23 mouse cellular contexts compared by ENCODE assay signal in the genomic region with DNA sequence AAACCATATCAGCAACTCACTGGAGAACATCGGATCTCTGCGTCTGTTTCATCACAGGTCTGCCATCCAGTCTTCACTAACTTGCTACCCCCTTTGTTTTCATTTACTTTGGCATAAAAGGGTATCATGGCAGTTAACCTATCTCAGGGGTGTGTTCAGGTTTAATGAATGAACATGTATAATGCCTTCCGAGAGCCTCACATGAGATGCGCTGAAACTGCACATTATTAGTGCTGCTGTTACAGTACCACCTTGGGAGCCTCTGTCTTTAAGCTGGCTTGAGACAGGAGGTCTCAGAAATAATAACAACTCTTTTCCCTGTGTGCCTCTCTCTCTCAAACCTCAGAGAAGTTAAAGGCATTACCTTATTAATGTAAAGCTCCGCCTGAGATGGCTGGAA.
DNase-seq lines count a peak whose midpoint lies in the region; ATAC-seq and TF ChIP-seq lines count a peak whose summit lies in the region.
"Had no signal": no experiment of that assay in that cellular context is flagged by ENCODE, and none has a peak within 500 bp of the region (broad histone marks: within the 10 kb centered on the region; RNA-seq: fewer than 3 reads in every experiment).

No protein-coding gene starts in this region.

- H3K27me3 ChIP-seq in hindbrain, embryonic 16.5 days (replicated peaks; ENCODE audit: control insufficient read depth, insufficient read depth, low read length): no peaks in the 10 kb centered on the region
- H3K27me3 ChIP-seq in hindbrain, embryonic 13.5 days: no peaks in the 10 kb centered on the region
- no peaks in the 10 kb centered on the region for H3K27me3 ChIP-seq in midbrain, postnatal 0 days (ENCODE audit: insufficient read depth, low read length)
- H3K27me3 ChIP-seq in midbrain, embryonic 10.5 days (ENCODE audit: low read depth, poor library complexity, severe bottlenecking): no peaks in the 10 kb centered on the region
- no peaks in the 10 kb centered on the region for H3K27me3 ChIP-seq in neural tube, embryonic 14.5 days (ENCODE audit: control insufficient read depth, insufficient read depth, low read length)
- no peaks in the 10 kb centered on the region for H3K27me3 ChIP-seq in neural tube, embryonic 15.5 days (replicated peaks)
- H3K27me3 ChIP-seq: embryonic facial prominence, embryonic 13.5 days; embryonic facial prominence, embryonic 15.5 days; forebrain, embryonic 12.5 days had no signal

- no peaks in the 10 kb centered on the region for H3K36me3 ChIP-seq in hindbrain, embryonic 16.5 days (ENCODE audit: control insufficient read depth, insufficient read depth, low read length)
- no peaks in the 10 kb centered on the region for H3K36me3 ChIP-seq in hindbrain, embryonic 13.5 days
- H3K36me3 ChIP-seq in midbrain, postnatal 0 days (ENCODE audit: insufficient read depth, low read length): no peaks in the 10 kb centered on the region
- no peaks in the 10 kb centered on the region for H3K36me3 ChIP-seq in midbrain, embryonic 10.5 days
- H3K36me3 ChIP-seq in neural tube, embryonic 14.5 days (ENCODE audit: control insufficient read depth, insufficient read depth, low read length): no peaks in the 10 kb centered on the region
- no peaks in the 10 kb centered on the region for H3K36me3 ChIP-seq in neural tube, embryonic 15.5 days
- H3K36me3 ChIP-seq: embryonic facial prominence, embryonic 13.5 days; embryonic facial prominence, embryonic 15.5 days; forebrain, embryonic 10.5 days; forebrain, embryonic 12.5 days had no signal

- TF ChIP-seq CTCF in midbrain, postnatal 0 days (IDR thresholded peaks at IDR 0.05): no peak

- H3K9me3 ChIP-seq in hindbrain, embryonic 16.5 days (ENCODE audit: control insufficient read depth, low read length): no peaks in the 10 kb centered on the region
- no peaks in the 10 kb centered on the region for H3K9me3 ChIP-seq in hindbrain, embryonic 13.5 days
- no peaks in the 10 kb centered on the region for H3K9me3 ChIP-seq in midbrain, postnatal 0 days (ENCODE audit: low read length)
- no peaks in the 10 kb centered on the region for H3K9me3 ChIP-seq in midbrain, embryonic 10.5 days (replicated peaks)
- H3K9me3 ChIP-seq in neural tube, embryonic 14.5 days (ENCODE audit: control insufficient read depth, low read length): no peaks in the 10 kb centered on the region
- H3K9me3 ChIP-seq in neural tube, embryonic 15.5 days (replicated peaks): no peaks in the 10 kb centered on the region
- H3K9me3 ChIP-seq: embryonic facial prominence, embryonic 13.5 days; embryonic facial prominence, embryonic 15.5 days; forebrain, embryonic 10.5 days; forebrain, embryonic 12.5 days had no signal

- peak; percentile 77 for ATAC-seq in hindbrain, embryonic 16.5 days
- ATAC-seq in hindbrain, embryonic 13.5 days (ENCODE audit: low FRiP score): no peak
- no peak for ATAC-seq in midbrain, postnatal 0 days (ENCODE audit: low FRiP score)
- ATAC-seq in neural tube, embryonic 14.5 days (ENCODE audit: low read depth): peak; percentile 80; the same call in 1 of the 2 replicates
- ATAC-seq in neural tube, embryonic 15.5 days (ENCODE audit: low FRiP score): peak; percentile 90
- ATAC-seq: forebrain, embryonic 14.5 days had no signal

- H3K27ac ChIP-seq in hindbrain, embryonic 16.5 days (ENCODE audit: low read depth, low read length): no peak overlapping the region
- no peak overlapping the region for H3K27ac ChIP-seq in hindbrain, embryonic 13.5 days
- H3K27ac ChIP-seq in midbrain, postnatal 0 days (ENCODE audit: low read depth, low read length): no peak overlapping the region
- no peak overlapping the region for H3K27ac ChIP-seq in midbrain, embryonic 10.5 days (replicated peaks)
- H3K27ac ChIP-seq in neural tube, embryonic 14.5 days (ENCODE audit: low read depth, low read length): no peak overlapping the region
- no peak overlapping the region for H3K27ac ChIP-seq in neural tube, embryonic 15.5 days (replicated peaks)
- H3K27ac ChIP-seq: embryonic facial prominence, embryonic 13.5 days; embryonic facial prominence, embryonic 15.5 days; forebrain, embryonic 10.5 days; forebrain, embryonic 12.5 days had no signal

- H3K4me2 ChIP-seq in hindbrain, embryonic 16.5 days (ENCODE audit: low read length): no peak overlapping the region
- H3K4me2 ChIP-seq in hindbrain, embryonic 13.5 days: no peak overlapping the region
- H3K4me2 ChIP-seq in midbrain, postnatal 0 days (ENCODE audit: low read depth, low read length, poor library complexity, severe bottlenecking): no peak overlapping the region
- H3K4me2 ChIP-seq in neural tube, embryonic 14.5 days (ENCODE audit: low read depth, low read length): no peak overlapping the region
- H3K4me2 ChIP-seq in neural tube, embryonic 15.5 days: no peak overlapping the region
- H3K4me2 ChIP-seq: embryonic facial prominence, embryonic 13.5 days; embryonic facial prominence, embryonic 15.5 days; forebrain, embryonic 12.5 days had no signal

- no peak overlapping the region for H3K9ac ChIP-seq in hindbrain, embryonic 16.5 days (ENCODE audit: low read depth, low read length)
- no peak overlapping the region for H3K9ac ChIP-seq in hindbrain, embryonic 13.5 days
- H3K9ac ChIP-seq in midbrain, postnatal 0 days (replicated peaks; ENCODE audit: low read length, poor library complexity, severe bottlenecking): no peak overlapping the region
- no peak overlapping the region for H3K9ac ChIP-seq in neural tube, embryonic 14.5 days (replicated peaks; ENCODE audit: low read depth, low read length)
- no peak overlapping the region for H3K9ac ChIP-seq in neural tube, embryonic 15.5 days (replicated peaks)
- H3K9ac ChIP-seq: embryonic facial prominence, embryonic 13.5 days; embryonic facial prominence, embryonic 15.5 days; forebrain, embryonic 12.5 days had no signal

- no peak overlapping the region for H3K4me3 ChIP-seq in hindbrain, embryonic 16.5 days (ENCODE audit: low read length)
- H3K4me3 ChIP-seq in hindbrain, embryonic 13.5 days: no peak overlapping the region
- no peak overlapping the region for H3K4me3 ChIP-seq in midbrain, postnatal 0 days (ENCODE audit: low read depth, low read length)
- no peak overlapping the region for H3K4me3 ChIP-seq in midbrain, embryonic 10.5 days
- H3K4me3 ChIP-seq in neural tube, embryonic 14.5 days (ENCODE audit: low read depth, low read length): no peak overlapping the region
- no peak overlapping the region for H3K4me3 ChIP-seq in neural tube, embryonic 15.5 days (replicated peaks)
- H3K4me3 ChIP-seq: embryonic facial prominence, embryonic 13.5 days; embryonic facial prominence, embryonic 15.5 days; erythroblast, embryonic 14.5 days; forebrain, embryonic 10.5 days; forebrain, embryonic 12.5 days had no signal

- no peaks in the 10 kb centered on the region for H3K4me1 ChIP-seq in hindbrain, embryonic 16.5 days (ENCODE audit: control insufficient read depth, insufficient read depth, low read depth, low read length)
- H3K4me1 ChIP-seq in hindbrain, embryonic 13.5 days (replicated peaks): 0 out of 2 replicates have a peak, but pooled peaks cover 3% of the 10 kb centered on the region
- H3K4me1 ChIP-seq in midbrain, postnatal 0 days (ENCODE audit: insufficient read depth, low read length): no peaks in the 10 kb centered on the region
- peaks cover 8% of the 10 kb centered on the region for H3K4me1 ChIP-seq in midbrain, embryonic 10.5 days
- no peaks in the 10 kb centered on the region for H3K4me1 ChIP-seq in neural tube, embryonic 14.5 days (ENCODE audit: control insufficient read depth, insufficient read depth, low read length)
- 0 out of 2 replicates have a peak, but pooled peaks cover 2% of the 10 kb centered on the region for H3K4me1 ChIP-seq in neural tube, embryonic 15.5 days
- H3K4me1 ChIP-seq: forebrain, embryonic 12.5 days had no signal

- 80% methylated on average over 5 of the region's 5 CpGs for WGBS in hindbrain, embryonic 16.5 days
- WGBS in hindbrain, embryonic 13.5 days: 83% methylated on average over 5 of the region's 5 CpGs
- 87% methylated on average over 5 of the region's 5 CpGs for WGBS in midbrain, postnatal 0 days
- WGBS in midbrain, embryonic 10.5 days: 94% methylated on average over 5 of the region's 5 CpGs
- WGBS in neural tube, embryonic 14.5 days: 65% methylated on average over 5 of the region's 5 CpGs
- WGBS in neural tube, embryonic 15.5 days: 49% methylated on average over 5 of the region's 5 CpGs

- peak; percentile 26 for DNase-seq in midbrain, postnatal 0 days (ENCODE audit: low spot score)
- no peak for DNase-seq in midbrain, embryonic 10.5 days (ENCODE audit: low spot score)
- no peak for DNase-seq in urinary bladder, postnatal 4 days (ENCODE audit: low spot score in 2 of 2)
- DNase-seq: adrenal gland, adult 2 months; adrenal gland, postnatal 10 days; adrenal gland, postnatal 25 days; cerebellum, adult 11 months; cerebellum, adult 18-20 months; cerebellum, adult 8-10 months; cerebellum, adult 9-11 months; cerebellum, postnatal 14 days; cerebellum, postnatal 36 days; embryo, embryonic 11 days had no signal

Comparison
In these comparisons a context has a peak if more than half of its experiments do, and no peak if none do; other contexts are left out.
1. ATAC-seq: peak in hindbrain, embryonic 16.5 days (single experiment), neural tube, embryonic 14.5 days (single experiment) and neural tube, embryonic 15.5 days (single experiment); none in hindbrain, embryonic 13.5 days (single experiment) and midbrain, postnatal 0 days (single experiment).